Mouse (Mus musculus) intestine, postnatal 0 days (tissue): ENCODE results near the gene Pcnx3. TPM values are rescaled to one million over a fixed set of nuclear protein-coding genes. Genes with fewer than 3 reads are reported as not detected.

Experiments
- ATAC-seq: fragments of 200-750 bp; cut with Nextera tagmentation; 2 replicates; pipeline ENCODE4 v1.8.0; 2017; ENCODE audit warnings: mild to moderate bottlenecking, moderate TSS enrichment, moderate library complexity
- H3K27ac ChIP-seq: fragments of 300-500 bp; sonication (generic); 2 replicates; pipeline ENCODE4 v1.5.1; 2014; ENCODE audit warnings: mild to moderate bottlenecking, low read depth, low read length, moderate library complexity
- H3K27me3 ChIP-seq: fragments of 300-500 bp; sonication (generic); replicated peaks from 2 replicates; pipeline ENCODE4 v1.6.1; 2014; ENCODE audit warnings: low read length, mixed read lengths; ENCODE audit not compliant: control insufficient read depth, insufficient read depth
- H3K36me3 ChIP-seq: fragments of 300-500 bp; sonication (generic); 2 replicates; pipeline ENCODE4 v1.6.1; 2014; ENCODE audit warnings: mild to moderate bottlenecking, moderate library complexity; ENCODE audit not compliant: control insufficient read depth, insufficient read depth
- H3K4me1 ChIP-seq: fragments of 300-500 bp; sonication (generic); replicated peaks from 2 replicates; pipeline ENCODE4 v1.6.1; 2014; ENCODE audit warnings: antibody characterized with exemption, low read length, mixed read lengths; ENCODE audit not compliant: control insufficient read depth, insufficient read depth
- H3K4me2 ChIP-seq: fragments of 300-500 bp; sonication (generic); replicated peaks from 2 replicates; pipeline ENCODE4 v1.6.1; 2014; ENCODE audit warnings: low read depth, mild to moderate bottlenecking, moderate library complexity
- H3K4me3 ChIP-seq: fragments of 300-500 bp; sonication (generic); 2 replicates; pipeline ENCODE4 v1.5.1; 2014; ENCODE audit warnings: low read depth, low read length
- H3K9ac ChIP-seq: fragments of 300-500 bp; sonication (generic); 2 replicates; pipeline ENCODE4 v1.6.1; 2014; ENCODE audit warnings: mild to moderate bottlenecking, low read depth, low read length
- H3K9me3 ChIP-seq: fragments of 300-500 bp; sonication (generic); 2 replicates; pipeline ENCODE4 v1.6.1; 2016; ENCODE audit warnings: mixed run types; ENCODE audit not compliant: control insufficient read depth
- CTCF ChIP-seq: sonication (generic); IDR thresholded peaks from 2 replicates; pipeline ENCODE4 v1.5.1; 2016; ENCODE audit warnings: low read depth, mild to moderate bottlenecking, control low read depth, antibody characterized with exemption, moderate library complexity
- WGBS: fragments of 180-500 bp; shearing (Covaris S2); extraction: QIAGEN DNeasy Blood & Tissue Kit; methylation state at CpG from one replicate; pipeline ENCODE4 v1.1.7; 2014; 5-methylcytosine and 5-hydroxymethylcytosine counted together
- polyA plus RNA-seq: library from polyadenylated mRNA; unstranded; fragments of >200 nt; fragmentation: Nextera tagmentation; extraction: Ambion mirVana; gene quantifications from 2 replicates; pipeline ENCODE4 v1.2.1, GENCODE M21; 2015

The Pcnx3 gene
- polyA plus RNA-seq, 1 experiment from 2014 or later = 9.3 TPM

DNA sequence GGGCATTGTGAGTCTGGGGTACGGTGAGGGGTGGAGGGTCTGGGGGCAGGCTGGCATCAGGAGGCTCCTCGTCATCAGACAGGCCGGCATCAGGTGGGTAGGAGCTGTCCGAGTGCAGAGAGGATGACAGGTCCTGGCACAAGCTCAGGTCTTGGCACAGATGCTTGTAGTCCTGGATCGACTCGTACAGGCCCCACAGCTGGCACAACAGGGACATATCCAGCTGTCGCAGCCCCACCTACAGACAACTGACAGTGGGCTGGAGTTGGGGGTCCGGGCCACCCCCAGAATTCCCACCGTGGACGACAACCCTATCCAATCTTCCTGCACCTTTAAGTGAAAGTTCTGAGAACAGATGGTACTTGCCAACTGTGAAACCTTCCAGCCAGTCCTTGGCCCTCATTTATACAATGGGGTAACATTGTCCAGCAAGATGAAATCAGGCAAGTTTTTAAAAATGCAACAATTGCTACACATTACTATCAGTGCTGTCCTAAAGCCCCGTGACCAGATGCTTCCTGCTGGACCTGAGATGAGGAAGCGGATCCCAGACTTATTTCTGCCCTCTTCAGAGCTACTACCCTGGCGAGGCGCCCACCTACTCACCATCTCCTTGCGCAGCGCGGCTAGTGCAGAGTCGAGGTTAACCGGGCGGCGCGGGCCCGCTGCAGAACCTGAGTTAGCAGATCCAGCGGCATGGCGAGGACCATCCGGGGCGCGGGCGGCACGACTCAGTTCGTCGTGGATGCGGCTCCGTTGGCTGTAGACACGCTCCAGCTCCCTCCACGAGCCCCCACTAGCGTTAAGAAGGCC, 40.1 kb upstream of the Pcnx3 start:
- ATAC-seq = no peak

DNA sequence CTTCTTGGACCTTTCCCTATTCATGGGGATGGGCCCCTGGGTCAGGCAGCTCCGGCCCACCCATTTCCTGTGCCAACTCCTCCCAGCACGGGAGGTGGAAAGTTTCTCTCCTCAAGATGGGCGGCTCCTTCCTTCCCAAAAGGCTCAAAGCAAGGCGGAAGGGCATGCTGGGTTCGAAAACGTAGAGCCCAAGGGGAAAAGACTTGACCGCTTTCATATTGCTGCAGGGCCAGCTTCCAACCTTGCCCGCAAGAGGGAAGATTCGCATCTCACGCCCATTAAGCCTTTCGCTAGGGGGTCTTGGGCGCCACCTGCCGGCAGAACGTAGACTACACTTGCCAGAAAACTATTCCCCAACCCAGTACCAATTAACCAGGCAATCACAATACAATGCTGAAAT, 39.0 kb upstream of the Pcnx3 start:
- peaks cover 17% of the 10 kb centered on the region for H3K4me1 ChIP-seq
- no peak for ATAC-seq
- H3K4me3 ChIP-seq = peak overlapping the region; percentile 84
- TF ChIP-seq CTCF = peak; percentile 99
- H3K36me3 ChIP-seq = 0 out of 2 replicates have a peak, but pooled peaks cover 2% of the 10 kb centered on the region
- no peaks in the 10 kb centered on the region for H3K27me3 ChIP-seq
- H3K27ac ChIP-seq = peak overlapping the region; percentile 51
- no peaks in the 10 kb centered on the region for H3K9me3 ChIP-seq
- H3K9ac ChIP-seq = peak overlapping the region; percentile 41
- 4% methylated on average over 14 of the region's 14 CpGs for WGBS
- H3K4me2 ChIP-seq = peak overlapping the region; percentile 95

More for the DNA sequence above, 40.1 kb upstream of the Pcnx3 start:
- peak overlapping the region; percentile 69 for H3K27ac ChIP-seq
- H3K9ac ChIP-seq = peak overlapping the region; percentile 87
- peak overlapping the region; percentile 84 for H3K4me3 ChIP-seq
- WGBS = 9% methylated on average over 37 of the region's 37 CpGs
- no peaks in the 10 kb centered on the region for H3K27me3 ChIP-seq
- no peaks in the 10 kb centered on the region for H3K9me3 ChIP-seq
- H3K4me2 ChIP-seq = peak overlapping the region; percentile 95
- peaks cover 17% of the 10 kb centered on the region for H3K4me1 ChIP-seq
- no peak for TF ChIP-seq CTCF
- H3K36me3 ChIP-seq = 0 out of 2 replicates have a peak, but pooled peaks cover 2% of the 10 kb centered on the region

DNA sequence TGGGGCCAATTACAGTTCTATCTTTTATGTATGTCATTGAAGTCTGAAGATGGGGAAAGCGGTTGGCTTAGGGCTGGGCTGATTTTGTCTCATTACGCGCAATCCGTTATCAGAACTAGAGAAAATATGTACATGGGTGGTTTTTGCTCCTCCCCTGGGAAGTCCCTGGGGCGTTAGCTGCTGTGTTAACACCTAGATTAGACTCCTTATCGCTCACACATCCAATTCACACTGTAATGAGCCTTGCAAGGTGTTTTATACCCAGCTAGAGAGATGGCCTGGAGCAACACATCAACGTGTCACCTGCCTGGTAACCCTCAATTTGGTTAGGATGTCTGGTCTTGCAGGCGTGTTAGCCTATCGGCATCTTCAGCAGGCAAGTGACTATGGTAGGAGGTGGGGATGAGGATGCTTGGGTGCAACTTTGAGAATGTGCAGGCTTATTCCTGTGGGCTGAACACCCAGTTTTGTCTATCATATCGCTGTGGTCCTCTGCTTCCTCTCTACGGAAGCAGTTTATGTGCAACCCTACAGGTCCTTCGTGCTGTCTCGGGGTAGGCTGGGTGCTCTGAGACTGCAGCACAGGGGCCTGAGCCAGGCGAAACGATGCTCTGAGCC, 38.4 kb upstream of the Pcnx3 start:
- Histone ChIP-seq H3K27me3 (no peaks in the 10 kb centered on the region), H3K9me3 (no peaks in the 10 kb centered on the region), H3K36me3 (peaks cover 8% of the 10 kb centered on the region; the same call in 1 of the 2 replicates), H3K27ac (peak overlapping the region; percentile 51), H3K4me2 (peak overlapping the region; percentile 95), H3K9ac (peak overlapping the region; percentile 41; the same call in 1 of the 2 replicates), H3K4me3 (peak overlapping the region; percentile 84), H3K4me1 (peaks cover 17% of the 10 kb centered on the region)
- TF ChIP-seq CTCF = no peak
- WGBS = 57% methylated on average over 15 of the region's 15 CpGs
- ATAC-seq = no peak

DNA sequence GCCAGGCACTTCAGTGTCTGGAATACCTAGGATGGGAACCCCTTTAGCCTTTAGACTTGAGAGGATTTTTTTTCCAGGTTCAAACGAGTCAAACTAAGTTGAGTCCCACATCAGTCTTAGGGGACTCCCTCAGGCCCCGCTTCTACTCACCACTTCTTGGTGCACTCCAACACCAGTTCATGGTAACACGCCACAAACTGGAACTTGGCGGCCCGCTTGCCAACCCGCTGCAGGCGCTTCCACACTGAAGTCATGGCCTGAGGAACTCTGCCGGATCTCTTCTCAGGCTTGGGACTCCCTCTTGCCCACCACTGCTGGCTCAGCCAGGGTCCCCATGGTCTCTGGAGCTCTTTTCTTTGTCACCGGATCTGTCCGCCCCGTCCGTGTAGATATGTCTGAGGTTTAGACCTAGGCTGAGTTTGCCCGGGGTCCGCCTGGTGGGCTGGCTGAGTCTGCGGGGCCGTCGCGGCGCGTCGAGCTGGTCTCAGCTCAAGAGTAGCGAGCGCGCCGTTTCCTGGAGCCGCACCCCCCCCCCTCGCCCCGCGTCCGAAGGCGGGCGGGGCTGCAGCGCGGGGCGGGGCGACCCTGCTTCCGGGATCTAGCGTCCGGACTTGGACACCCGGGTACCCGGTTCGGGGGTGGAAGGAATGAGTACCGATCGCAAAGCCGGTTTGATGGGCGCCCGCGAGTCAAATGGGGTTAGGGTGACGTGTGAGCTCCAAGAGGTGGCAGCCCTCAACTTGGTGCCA, 37.2 kb upstream of the Pcnx3 start, which contains the start of gene Ehbp1l1:
Gene Ehbp1l1, minus strand, starts transcription at position 551 of the 749 bp plus-strand sequence.
- Histone ChIP-seq H3K27me3 (no peaks in the 10 kb centered on the region), H3K4me2 (peak within 1 kb of the TSS; percentile 95), H3K9me3 (no peaks in the 10 kb centered on the region), H3K4me3 (peak within 1 kb of the TSS; percentile 50), H3K4me1 (peaks cover 14% of the 10 kb centered on the region), H3K36me3 (peaks cover 19% of the 10 kb centered on the region), H3K9ac (peak within 1 kb of the TSS; percentile 47), H3K27ac (peak within 1 kb of the TSS; percentile 84)
- TF ChIP-seq CTCF = 0 out of 2 replicates have a peak, but pooled peaks have one; percentile 19
- 7% methylated on average over 48 of the region's 49 CpGs for WGBS
- ATAC-seq = peak; percentile 31; the same call in 1 of the 2 replicates

DNA sequence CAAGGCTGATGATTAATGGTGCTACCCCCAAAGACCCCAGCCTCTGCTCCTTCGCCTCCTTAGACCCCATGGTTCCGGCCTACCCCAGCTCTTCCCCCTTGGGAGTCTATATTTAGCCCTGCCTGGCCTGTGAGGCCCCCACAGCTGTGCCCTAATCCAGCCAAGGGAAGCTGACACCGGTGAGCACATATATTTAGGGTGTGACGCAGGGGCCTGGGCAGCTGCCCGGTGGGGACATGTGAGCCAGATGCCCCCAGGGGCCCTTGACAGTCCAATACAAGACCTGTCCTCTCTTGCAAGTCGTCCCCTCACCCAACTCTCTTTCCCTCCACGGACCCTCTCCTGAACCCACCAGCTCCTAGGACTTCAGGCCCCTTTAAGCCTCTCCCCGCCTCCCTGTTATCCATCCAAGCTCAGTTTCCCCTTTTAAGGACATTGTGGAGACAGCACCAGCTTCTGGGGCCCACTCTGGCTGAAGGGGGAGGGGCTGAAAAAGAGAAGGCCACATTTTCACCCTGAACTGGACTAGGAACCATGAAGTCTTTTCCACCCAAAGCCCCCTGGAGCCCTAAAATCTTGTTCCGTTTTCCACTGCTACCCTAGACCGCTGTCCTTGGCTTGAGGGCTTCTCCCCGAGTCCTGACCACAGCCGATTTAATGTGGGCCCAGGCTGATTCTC, 36.5 kb upstream of the Pcnx3 start:
- no peaks in the 10 kb centered on the region for H3K27me3 ChIP-seq
- H3K4me2 ChIP-seq = peak overlapping the region; percentile 69
- H3K9me3 ChIP-seq = no peaks in the 10 kb centered on the region
- peaks cover 14% of the 10 kb centered on the region for H3K4me1 ChIP-seq
- WGBS = 50% methylated on average over 12 of the region's 12 CpGs
- H3K36me3 ChIP-seq = peaks cover 27% of the 10 kb centered on the region
- H3K4me3 ChIP-seq = peak overlapping the region; percentile 50
- peak overlapping the region; percentile 47 for H3K9ac ChIP-seq
- ATAC-seq = 0 out of 2 replicates have a peak, but pooled peaks have one; percentile 1
- TF ChIP-seq CTCF = no peak
- H3K27ac ChIP-seq = peak overlapping the region; percentile 84
